Mouse (Mus musculus): Measurements from ENCODE around the gene 1700028K03Rik.

The 1700028K03Rik gene

DNA sequence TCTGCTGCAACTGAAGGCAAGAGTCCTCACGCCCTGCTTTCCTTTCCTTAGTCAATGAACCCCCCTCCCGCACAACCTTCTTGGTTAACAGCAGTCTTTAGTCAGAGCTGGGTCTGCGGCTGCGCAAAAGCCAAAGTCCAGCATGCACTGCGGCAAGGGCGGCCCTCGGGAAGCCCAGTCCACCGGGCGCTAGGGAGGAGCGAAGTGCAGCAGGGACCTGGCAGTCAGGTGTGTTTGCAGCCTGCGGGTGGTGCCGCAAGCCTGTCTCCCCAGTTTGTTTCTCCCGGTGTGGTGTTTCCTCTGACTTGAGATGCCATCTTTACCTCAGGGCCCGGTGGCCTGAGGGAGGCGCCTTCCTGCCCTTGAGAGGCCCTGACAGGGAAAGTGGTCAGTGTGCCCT is at the start of gene 1700028K03Rik:
TSS of gene 1700028K03Rik (plus strand) at position 129 of the 400 bp plus-strand sequence.
- DNase-seq (ENCODE audit: low read depth, low spot score) = no peak

DNA sequence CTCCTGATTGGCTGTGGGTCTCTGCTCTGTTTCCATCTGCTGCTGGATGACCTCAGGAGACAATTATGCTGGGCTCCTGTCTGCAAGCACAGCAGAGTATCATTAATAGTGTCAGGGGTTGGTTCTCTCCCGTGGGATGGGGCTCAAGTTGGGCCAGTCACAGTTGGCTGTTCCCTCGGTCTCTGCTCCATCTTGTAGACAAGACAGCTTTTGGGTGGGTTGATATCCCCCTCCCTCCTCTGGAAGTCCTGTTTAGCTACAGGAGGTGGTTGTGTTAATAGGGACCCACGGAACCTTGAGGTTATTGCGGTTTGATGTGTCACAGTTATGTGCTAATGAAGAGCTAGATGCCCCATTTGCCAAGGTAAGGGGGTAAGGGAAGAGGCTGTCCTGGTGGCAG is 45.5 kb upstream of the 1700028K03Rik start:
- no peak for DNase-seq (ENCODE audit: low read depth, low spot score)

DNA sequence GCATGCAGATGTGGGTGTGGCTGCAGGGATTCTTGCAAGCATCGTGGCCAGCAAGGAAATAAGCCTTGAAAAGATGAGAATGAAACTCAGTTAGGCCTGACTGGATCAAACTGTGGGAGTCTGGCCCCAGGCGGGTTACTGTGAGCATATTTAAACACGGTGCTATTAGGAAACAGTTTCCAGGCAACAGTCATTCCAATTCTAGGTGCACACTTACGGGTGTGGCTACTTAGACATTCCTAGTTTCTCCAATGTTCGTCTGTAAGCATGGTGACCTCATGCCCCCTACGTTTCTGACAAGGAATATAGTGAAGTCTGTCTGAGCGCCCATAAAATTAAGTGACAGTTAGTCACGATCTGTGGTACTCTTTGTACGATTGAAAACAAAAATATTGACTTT is 43.5 kb upstream of the 1700028K03Rik start:
- no peak for DNase-seq (ENCODE audit: low read depth, low spot score)

DNA sequence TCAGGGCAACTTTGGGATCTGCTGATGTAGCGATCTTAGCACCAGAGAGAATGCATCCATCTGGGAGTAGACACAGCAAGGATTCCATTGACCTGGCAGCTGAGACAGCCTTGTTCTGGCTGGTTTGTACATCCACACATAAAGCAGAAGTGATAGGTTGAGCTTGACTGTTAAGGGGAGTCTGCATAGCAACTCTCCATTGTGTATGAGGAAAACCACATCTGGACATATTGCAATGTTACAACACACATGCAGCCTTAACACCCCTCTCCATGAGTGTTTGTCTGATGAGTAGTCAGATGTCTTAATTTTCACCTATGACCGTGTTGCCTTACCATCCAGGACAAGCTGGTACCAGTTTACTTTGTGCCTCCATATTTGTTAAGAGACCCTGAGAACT is 42.0 kb upstream of the 1700028K03Rik start:
- no peak for DNase-seq (ENCODE audit: low read depth, low spot score)

DNA sequence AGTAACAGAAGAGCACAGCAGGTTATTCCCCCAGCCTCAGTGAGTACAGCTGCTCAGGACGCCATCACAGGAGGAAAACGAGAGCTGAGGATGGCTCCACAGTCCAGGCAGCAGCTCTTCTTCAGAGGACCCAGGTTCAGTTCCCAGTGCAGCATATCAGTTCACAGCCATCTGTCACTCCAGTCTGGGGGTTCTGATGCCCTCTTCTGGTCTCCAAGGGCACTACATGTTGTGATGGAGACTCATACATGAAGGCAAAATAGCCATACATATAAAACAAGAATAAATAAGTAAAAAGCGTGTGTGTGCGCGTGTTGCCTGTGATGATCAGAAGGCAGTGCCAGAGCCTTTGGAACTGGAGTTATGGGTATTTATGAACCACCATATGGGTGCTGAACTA is 39.8 kb upstream of the 1700028K03Rik start:
- no peak for DNase-seq (ENCODE audit: low read depth, low spot score)

DNA sequence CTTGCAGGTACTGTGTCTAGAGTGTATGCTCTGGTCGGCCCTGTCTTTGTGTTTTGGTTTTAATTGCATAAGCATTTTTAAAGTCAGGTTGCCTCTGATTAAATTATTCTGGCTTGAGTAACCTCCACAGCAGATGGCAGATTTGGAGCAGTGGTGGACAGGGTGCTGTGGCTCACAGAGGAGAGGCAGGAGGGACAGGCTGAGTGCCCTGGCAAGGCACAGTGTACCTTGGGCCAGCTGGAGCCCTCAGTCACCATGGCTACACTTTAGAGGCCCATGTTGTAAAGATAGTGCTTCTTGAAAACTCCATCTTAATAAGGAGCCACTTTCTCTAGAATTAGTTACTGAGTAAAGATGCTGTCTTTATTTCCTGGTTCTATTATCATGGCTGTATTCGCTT is 38.5 kb upstream of the 1700028K03Rik start:
- no peak for DNase-seq (ENCODE audit: low read depth, low spot score)

DNA sequence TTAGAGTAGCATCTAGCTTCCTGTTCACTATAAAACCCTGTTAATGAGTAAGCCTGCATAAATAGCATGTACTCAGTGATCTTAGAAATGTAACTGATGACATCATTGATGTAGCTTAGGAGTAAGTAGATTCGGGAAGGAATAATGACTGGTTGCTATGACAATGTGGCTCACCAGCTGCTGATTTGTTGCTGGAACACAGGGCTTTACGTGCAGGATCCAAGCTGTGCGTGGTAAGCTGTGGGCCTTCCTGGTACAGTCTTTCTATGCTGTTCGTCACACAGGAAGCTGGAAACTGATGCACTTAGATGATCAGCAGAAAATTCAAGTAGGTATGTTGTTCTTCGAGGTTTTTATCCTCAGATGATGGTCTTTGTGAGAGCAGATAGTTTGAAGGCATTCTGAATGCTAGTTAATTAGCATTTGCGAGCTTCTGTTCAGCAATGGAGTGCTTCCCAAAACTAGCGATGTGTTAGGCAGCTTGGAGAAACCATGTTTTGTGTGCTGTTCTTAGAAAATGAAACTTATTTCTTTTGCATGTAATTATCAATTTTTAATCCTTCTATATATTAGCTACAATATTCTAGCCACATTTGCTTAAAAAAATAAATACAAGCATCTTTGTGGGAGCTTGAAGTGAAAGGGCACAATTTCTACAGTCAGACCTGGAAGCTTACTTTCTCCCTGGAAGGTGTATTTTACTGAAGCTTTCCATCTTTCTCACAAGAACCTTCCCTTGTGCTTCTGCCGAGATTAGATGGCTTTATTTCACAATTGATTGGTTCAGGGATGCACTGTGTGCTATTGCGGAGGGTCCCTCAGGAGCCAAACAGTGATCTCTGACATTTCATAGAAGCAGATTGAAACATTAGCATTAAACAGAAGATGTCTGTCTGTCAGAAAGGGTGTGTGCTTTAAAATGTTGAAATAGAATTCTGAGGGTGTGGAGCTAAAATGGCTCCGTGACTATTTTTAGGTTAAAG is 36.7 kb upstream of the 1700028K03Rik start:
- DNase-seq (ENCODE audit: low read depth, low spot score) = peak; percentile 96

DNA sequence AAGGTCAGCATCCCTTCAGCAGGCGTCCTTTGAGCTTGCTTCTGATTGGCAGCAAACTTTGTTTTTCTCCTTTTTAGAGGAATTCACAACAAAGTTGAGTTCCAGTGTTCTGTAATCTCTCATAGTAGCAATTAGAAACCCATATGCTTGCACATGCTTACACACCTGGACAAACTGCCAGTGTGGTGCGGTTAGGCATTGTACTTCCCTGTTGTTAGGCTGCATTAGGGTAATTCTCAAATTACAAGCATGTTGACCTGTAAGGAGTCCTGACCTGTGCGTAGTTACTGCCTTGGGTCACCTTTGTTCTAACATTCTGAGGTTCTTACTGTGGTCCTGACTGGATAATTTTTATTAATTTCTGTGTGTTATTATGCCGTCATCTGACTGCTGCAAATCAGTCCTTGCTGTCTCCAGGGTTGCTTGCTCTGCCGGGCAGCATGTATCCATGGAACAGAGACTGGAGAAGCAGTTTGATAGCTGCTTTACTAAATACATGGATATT is 35.7 kb upstream of the 1700028K03Rik start:
- no peak for DNase-seq (ENCODE audit: low read depth, low spot score)

DNA sequence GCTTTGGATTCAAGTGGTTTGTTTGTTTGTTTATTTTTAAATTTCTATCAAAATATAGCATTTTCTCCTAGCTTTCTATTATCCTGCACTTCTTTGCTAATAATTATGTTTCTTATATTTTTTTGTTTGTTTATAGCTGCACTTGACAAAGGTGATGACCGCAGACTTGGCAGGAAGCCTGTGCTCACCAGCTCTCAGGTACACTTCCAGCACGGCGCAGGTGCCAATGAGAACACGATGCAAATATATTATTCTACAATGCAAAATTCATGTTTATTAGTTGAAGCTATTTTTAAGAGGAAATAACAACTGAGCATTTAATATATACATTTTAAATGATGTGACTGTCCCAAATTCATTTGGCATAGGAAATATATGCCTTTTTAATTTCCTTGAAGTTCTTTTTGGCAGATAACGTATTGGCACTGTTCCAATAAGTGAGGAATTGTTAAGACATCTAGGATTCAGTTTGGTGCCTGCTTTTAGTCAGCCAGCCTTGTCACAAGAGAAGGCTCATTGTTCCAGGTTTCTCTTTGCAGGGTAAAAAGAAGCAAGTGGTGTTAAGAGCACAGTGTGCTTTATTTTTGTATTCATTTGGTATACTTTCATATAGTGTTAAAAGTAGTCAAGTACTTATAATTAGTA is 34.5 kb upstream of the 1700028K03Rik start:
- no peak for DNase-seq (ENCODE audit: low read depth, low spot score)

DNA sequence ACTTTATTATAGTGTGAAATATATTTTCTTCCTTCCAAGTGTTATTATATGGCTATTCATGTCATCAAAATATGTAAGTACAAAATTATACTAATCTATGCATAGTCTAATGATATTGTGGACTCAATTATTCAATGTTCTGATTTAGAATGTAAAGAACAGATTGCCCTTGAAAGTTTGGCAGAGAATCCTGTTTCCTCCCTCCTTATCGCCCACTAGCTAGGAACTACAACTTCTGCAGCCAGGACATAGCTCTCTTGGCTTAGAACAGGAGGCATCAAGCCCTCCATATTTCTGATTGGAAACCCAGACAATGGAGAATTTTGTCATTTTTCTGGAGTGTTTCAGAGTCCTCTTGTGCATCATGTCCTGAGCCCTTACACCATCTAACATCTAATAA is 33.8 kb upstream of the 1700028K03Rik start:
- DNase-seq (ENCODE audit: low read depth, low spot score) = no peak

DNA sequence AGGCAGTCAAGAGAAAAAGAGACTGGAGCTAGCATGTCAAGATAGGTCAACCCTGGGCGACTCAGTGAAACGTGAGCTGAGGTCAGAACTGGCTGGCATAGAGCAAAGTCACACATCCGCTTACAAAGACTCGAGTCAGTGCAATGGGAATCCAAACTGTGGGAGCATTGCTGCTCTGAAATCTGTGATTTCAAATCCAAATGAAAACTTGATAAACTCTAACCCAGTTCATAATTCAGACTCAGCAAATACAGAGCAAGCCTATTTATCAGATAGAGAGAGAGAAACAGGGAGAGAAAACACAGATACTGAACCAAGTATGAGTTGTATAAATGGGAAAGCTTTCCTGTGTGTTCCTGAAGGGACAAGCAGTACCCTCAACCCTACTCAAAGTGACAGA is 27.2 kb upstream of the 1700028K03Rik start, which contains the start of gene Gm42669:
TSS of gene Gm42669 (plus strand) at position 301 of the 400 bp plus-strand sequence.
- no peak for DNase-seq (ENCODE audit: low read depth, low spot score)

DNA sequence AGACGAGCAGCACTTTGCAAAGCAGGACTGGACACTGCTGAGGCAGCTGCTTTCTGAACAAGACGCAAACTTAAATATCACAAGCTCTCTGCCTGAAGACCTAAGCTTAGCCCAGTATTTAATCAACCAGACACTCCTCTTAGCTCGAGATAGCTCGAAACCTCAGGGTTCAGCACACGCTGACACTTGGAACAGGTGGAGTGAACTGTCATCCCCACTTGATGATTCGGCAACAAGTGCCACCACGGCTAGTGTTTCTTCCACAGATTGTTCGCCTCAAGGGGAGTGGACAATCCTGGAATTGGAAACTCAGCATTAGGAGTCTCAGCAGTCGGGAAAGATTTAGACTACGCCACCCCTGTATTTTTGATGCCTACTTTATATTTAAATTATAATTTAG is 24.0 kb upstream of the 1700028K03Rik start:
- DNase-seq (ENCODE audit: low read depth, low spot score) = no peak

DNA sequence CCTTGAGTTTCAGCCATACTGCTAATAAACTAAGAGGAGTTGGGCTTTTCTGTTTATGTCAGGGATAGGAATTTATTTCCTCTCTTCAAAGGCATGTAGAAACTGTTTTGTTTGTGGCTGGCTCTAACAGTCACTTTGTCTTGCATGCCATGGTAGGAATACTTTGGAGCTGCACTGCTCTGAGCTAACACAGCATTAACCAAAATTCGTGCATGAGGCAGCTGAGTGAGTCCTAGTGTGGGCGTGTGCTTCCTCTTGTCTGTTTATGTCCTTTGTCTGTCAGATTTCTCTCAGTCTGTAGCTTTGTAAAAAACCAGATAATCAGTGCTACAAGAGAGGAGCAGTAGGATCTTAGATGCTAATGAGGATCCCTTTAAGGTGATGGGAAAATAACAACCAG is 23.2 kb upstream of the 1700028K03Rik start:
- no peak for DNase-seq (ENCODE audit: low read depth, low spot score)

DNA sequence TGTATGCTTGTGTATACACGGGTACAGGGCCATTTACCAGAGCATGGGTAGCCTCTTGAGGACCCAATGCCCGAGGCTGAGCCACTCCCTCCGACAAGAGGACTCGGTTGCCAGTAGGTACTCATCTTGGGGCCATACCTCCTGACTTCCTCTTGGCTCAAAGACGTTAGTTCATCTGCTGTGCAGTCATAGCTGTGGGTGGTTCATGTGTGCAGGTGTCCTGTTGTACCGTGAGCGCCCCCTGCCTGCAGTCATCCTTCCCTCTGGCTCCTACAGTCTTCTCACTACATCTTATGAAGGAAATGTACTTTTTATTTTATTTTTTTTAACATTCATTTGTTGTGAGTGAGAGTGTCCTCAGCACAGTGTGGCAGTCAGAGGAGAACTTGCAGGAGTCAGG is 20.9 kb upstream of the 1700028K03Rik start:
- no peak for DNase-seq (ENCODE audit: low read depth, low spot score)

DNA sequence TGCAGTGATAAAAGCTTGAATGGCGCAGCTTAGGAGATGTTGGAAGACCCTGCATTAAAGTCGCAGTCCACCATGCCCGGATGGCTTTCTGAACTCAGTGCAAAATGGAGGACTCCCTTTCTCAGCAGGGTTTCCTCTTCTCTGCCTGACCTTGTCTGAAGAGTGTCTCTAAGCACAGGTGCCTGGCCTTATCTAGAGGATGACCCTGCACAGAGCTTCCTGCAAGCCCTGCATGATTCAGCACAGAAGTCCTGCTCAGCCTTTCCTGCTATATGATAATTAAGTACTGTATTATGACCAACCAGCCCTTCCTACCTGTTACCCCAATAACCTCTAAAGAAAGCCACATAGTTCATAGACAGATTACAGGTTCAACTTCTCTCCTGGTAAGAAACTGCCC is 19.1 kb upstream of the 1700028K03Rik start:
- DNase-seq (ENCODE audit: low read depth, low spot score) = no peak

DNA sequence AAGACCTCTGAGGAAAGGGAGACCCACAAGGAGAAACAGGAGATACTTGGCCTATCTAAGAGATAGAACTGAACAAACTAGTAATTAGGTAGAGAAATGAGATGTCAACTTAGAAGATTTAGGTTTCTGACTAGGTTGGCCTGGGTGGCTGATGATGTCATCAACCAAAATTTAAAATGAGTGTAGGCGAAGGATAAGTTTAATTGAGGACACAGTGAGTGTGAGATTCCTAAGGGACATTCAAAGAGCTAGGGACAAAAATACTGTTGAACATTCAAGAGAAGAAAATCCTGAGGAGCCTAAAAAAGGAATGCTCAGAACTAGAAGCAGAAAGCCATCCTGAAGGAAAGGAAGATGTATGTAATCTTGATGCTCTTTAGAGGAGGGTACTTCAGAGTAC is 18.4 kb upstream of the 1700028K03Rik start:
- peak; percentile 61 for DNase-seq (ENCODE audit: low read depth, low spot score)

DNA sequence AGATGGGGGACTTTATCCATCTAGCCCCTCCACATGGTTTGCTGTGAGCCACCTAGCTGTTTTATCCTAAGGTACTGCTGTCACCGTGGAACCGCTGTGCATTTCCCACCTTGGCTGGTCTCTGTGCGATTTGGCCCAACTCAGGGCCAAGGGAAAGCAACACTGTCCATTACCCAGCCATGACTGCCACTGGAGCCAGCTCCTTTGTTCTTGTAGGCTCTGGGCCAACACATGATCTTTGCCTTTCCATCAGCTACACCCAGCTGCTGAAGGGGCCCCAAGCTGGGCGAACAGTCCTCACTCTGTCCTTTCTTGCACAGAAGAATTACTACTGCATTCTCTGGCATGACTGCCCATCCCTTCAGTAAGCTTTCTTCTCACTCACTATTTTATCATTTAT is 15.9 kb upstream of the 1700028K03Rik start:
- no peak for DNase-seq (ENCODE audit: low read depth, low spot score)

DNA sequence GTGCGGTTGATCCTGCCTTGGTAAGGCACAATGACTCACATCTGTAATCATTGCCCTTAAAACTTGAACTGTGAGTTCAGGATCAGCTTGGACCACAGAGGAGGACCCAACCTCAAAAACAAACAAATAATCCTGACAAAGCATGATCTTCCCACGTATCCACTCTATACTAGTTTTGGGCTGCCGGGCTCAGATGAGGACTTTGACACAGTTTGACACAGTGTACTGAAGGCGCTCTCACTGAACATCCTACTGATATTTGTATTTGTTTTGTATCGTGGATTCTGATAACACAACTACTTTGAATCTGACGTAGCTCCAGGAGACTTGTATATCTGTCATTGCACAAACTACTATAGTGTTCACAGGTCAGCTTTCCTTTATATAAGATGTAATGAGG is 13.1 kb upstream of the 1700028K03Rik start:
- no peak for DNase-seq (ENCODE audit: low read depth, low spot score)

DNA sequence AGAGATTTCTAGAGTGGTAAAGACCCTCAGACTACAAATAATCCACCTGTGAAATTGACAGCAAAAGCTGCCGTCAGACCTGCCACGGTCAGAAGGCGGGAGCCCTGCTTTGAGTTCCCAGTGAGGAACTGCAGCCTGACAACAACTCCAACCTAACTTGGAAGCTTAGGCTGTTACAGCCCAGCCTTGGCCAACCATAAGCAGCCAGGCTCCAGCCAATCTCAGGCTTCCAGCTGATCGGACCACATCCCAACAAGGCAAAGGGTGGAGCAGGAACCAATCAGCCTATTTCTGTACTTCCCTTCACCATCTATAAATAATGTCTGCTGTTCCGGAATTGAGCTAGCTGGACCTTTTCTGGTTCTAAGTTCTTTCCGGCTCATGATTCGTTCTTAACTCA is 12.6 kb upstream of the 1700028K03Rik start:
- DNase-seq (ENCODE audit: low read depth, low spot score) = peak; percentile 91

DNA sequence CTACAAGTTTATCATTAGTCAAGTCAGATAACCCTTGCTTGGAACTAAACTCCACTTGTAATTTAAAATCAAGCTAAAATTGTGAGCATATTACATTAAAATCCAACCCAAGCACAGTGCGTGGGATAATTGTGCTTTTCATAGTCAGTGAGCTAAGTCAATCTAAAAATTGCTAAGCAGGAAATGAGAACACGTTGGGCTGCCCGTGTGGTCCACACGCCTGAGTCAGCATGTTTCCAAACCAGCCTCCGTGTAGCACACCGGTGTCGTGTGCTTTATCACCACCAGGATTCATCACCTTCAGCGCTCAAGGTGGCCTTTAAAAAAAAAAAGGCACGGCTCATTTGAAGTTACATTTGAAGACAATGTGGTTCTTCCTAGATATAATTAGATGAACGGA is 10.2 kb upstream of the 1700028K03Rik start:
- peak; percentile 88 for DNase-seq (ENCODE audit: low read depth, low spot score)

DNA sequence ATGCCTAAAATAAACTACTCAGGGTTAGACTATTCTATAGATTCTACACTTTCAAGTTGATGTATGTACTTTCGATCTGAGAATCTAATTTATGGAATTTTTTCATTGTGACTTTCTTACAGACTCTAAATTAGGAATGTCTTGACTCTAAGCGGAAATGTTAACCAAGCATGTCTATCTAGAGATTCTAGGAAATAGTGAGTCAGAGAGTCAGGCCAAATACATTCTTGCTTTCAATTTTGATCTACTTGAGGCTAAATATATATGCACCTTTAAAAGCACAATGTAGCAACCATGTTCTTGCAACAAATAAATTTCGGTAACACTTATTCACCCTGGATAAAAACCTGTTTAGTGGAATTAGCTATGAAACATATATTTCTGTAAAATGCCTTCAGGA is 5.7 kb upstream of the 1700028K03Rik start:
- no peak for DNase-seq (ENCODE audit: low read depth, low spot score)

DNA sequence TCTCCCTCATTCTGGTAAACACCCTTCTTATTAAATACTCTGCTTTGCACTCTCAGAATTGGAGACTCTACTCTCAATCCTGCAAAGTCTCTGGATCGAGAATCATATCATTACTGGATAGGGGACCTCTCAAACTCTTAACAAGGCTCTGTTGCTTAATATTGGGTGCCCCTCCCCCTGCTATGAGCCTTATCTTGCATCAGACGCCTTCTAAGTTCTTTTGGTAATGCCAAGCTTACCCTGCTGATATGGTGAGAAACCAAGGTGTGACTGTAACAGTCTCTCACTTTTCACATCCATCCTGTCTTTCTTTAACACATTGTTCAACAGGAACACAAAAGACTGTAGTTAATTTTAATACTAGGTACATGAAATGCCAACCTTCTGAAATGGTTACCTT is 919 bp upstream of the 1700028K03Rik start:
- DNase-seq (ENCODE audit: low read depth, low spot score) = no peak

DNA sequence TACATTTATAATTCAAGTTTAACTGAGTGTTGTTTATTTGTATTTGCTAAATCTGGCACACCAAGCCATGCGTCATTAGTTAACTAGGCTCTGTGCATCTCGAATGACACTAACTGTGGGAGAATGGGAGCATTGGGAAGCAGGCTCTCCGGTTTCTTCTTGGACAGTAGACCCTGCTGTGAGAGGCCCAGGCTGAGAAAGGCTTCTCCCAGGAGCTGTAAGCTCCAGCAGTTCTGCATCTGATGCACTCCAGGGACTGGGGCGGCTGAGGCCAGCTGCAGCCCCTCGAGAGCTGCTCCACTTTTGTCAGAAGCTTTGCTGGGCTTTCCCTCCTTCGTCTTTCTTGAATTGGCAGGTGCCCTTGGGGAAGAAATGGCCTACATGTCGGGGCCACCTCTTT is 7.2 kb downstream of the 1700028K03Rik start:
- no peak for DNase-seq (ENCODE audit: low read depth, low spot score)
